Mouse (Mus musculus): ENCODE measurements around the gene Tagap1. TPM values are rescaled to one million over a fixed set of nuclear protein-coding genes. Genes with fewer than 3 reads are reported as not detected.
"Not testable (repeated sequence)": the region's sequence is repeated elsewhere in the genome, so short reads cannot be mapped to it uniquely, and the experiment has no call there.

The Tagap1 gene
- polyA plus RNA-seq, 1 experiment from 2014 or later, result 48.8 TPM

DNA sequence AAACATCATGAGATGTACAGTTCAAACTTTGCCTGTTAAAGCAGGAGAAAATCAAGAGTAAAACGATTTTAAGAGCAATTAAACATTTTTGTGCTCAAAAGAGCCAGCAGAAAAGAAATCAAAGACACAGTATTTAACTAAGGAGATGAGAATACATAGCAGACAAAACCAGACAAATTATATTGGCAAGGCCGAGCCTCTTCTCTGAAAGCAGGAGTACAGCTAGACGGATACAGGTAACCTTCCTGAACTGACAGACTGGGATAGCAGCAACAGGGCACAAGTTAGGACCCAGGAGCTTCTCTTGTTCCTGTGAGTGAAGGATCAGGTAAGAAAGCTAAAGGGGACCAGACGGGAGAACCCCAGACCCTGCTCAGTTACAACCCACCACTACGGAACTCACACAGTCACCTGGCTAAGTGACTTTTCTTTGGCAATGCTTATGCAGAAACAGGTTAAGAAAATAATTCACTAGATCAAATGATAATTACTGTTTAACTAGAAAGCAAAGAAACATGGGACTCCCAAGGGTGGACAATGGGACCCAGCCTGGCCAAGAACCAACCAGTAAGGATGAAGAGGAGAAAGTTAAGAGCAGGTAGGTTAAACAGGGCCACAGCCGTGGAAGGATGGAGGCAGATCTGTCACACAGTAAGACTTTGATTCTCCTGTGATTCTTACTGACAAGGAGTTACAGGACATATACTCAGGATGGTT lies 1.3 kb downstream of the Tagap1 start:
- not testable (repeated sequence) for ATAC-seq
- Histone ChIP-seq H3K4me2 (peak overlapping the region; percentile 56), H3K4me3 (peak overlapping the region; percentile 51)

DNA sequence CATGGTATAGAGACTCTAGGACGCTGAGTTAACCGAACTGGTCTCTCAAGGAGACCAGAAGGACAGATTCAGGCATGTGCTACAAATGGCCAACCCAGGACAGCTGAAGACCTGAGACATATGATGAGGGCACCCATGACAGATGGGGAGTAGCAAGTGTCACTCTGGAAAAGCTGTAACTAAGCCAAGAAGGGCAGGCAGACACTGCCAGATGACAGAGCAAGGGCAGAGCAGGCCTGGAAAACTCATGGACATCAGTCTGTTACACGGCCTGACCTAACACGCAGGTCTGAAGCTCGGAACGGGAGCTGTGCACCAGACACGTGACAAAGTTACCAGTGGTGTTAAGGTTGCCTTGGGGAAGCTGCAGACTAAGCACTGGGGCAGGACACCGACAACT lies 2.1 kb downstream of the Tagap1 start:
- H3K4me3 ChIP-seq; ATAC-seq; H3K4me1 ChIP-seq; H3K27me3 ChIP-seq; H3K27ac ChIP-seq; H3K4me2 ChIP-seq; H3K9me3 ChIP-seq (replicated peaks); H3K9ac ChIP-seq: not testable (repeated sequence)
- 92% methylated on average over 7 of the region's 8 CpGs for WGBS
- H3K36me3 ChIP-seq (ENCODE audit: poor library complexity, severe bottlenecking), result peaks cover 10% of the 10 kb centered on the region; the same call in 1 of the 2 replicates

More for the DNA sequence above, 1.3 kb downstream of the Tagap1 start:
- not testable (repeated sequence) for H3K9ac ChIP-seq; H3K27me3 ChIP-seq; H3K9me3 ChIP-seq (replicated peaks); H3K27ac ChIP-seq; H3K4me1 ChIP-seq
- H3K36me3 ChIP-seq (ENCODE audit: poor library complexity, severe bottlenecking), result peaks cover 10% of the 10 kb centered on the region; the same call in 1 of the 2 replicates
- 62% methylated on average over 4 of the region's 6 CpGs for WGBS

DNA sequence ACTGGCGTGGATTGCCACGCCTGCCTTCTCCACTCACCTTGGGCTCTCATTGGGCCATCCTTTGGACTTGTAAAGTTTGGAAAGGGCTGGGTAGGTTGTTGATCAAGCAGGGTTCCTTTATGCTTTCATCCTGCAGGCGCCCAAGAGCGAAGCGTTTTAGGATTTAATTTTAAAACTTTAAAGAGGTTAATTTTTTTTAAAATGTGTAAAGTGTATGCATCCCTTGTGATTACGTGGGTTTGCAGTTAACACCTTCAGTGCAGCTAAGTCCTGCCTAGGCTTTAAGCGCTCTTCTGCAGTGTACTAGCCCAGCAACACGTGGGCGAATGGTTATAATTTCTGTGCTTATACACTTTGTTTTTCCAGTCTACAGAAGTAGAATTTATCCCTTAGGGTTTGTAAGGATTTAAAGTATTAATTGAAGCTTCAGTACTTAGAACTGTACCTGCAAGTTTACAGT lies 12.2 kb downstream of the Tagap1 start:
- H3K9ac ChIP-seq, result peak overlapping the region; percentile 70
- not testable (repeated sequence) for H3K4me1 ChIP-seq; H3K27me3 ChIP-seq; H3K36me3 ChIP-seq (ENCODE audit: poor library complexity, severe bottlenecking); H3K9me3 ChIP-seq (replicated peaks)
- peak overlapping the region; percentile 72; the same call in 1 of the 2 replicates for H3K27ac ChIP-seq
- WGBS, result 18% methylated on average over 9 of the region's 9 CpGs
- H3K4me2 ChIP-seq, result peak overlapping the region; percentile 64
- H3K4me3 ChIP-seq, result peak overlapping the region; percentile 54
- peak; percentile 48 for ATAC-seq

DNA sequence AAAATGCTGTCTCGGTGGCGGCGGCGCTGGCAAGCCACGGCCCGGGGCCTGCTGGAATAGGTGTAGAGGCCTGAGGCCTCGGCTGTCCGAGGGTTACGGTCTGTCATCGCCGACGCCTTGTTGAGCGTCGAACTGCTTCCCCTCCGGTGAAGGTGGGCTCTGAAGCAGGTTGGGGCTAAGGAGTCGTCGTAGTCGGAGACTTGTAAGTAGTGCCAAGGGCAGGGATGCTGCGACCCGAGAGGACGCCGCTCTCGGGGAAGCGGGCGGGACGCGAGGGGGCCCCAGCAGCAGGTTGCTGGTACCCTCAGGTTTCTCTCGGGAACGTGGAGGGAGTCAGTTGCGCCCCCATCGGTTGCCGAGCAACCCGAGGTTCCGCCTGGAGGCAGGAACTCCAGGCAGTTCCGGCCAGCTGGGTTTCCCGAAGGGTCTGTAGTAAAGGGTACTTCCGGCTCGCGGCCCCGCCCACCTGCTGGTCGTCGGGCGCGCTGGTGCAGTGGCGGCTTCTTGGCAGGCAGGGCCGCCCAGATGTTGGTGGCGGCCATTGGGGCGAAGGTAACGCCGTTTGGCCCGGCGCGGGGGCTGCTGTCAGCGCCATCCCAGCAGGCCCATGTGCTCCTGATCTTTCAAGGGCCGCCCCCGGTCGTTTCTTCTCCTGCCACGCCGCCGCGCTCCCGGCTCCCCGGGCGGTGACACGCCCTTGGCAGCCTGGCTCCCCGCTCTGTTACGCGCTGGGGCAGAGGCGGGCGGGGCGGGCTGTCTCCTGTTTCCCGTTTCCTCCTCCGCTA lies 12.8 kb downstream of the Tagap1 start, which contains the start of gene Rsph3b:
Gene Rsph3b (minus strand): TSS at position 699 of the 785 bp plus-strand sequence.
- H3K4me2 ChIP-seq, result peak within 1 kb of the TSS; percentile 64
- not testable (repeated sequence) for H3K27me3 ChIP-seq; H3K4me1 ChIP-seq; H3K36me3 ChIP-seq (ENCODE audit: poor library complexity, severe bottlenecking); H3K9me3 ChIP-seq (replicated peaks)
- H3K9ac ChIP-seq, result peak within 1 kb of the TSS; percentile 70
- H3K27ac ChIP-seq, result peak within 1 kb of the TSS; percentile 72
- WGBS, result under 1% methylated on average over 65 of the region's 73 CpGs
- peak within 1 kb of the TSS; percentile 54 for H3K4me3 ChIP-seq
- peak; percentile 97 for ATAC-seq

DNA sequence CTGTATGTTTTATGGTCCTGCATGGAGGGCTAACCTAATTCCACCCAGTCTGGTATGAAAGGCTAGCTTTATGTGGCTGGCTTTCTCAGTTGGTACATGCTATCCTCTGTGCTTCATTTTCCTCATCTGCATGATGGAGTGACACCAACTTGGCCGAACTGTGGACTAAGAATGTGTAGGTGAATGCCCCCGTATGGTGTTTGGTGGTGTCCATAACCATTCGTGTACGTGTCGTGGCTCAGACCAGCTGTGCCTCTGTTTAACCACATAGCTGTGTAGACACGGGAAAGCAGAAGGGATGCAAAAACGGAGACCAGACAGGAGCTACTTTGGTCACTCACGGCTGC lies 13.3 kb downstream of the Tagap1 start:
- WGBS, result no CpG with 5 or more reads among the region's 8 CpGs
- not testable (repeated sequence) for H3K4me1 ChIP-seq; H3K9me3 ChIP-seq (replicated peaks); H3K36me3 ChIP-seq (ENCODE audit: poor library complexity, severe bottlenecking); H3K27me3 ChIP-seq; H3K27ac ChIP-seq
- ATAC-seq, result peak; percentile 25; the same call in 1 of the 2 replicates
- H3K9ac ChIP-seq, result peak overlapping the region; percentile 70
- H3K4me3 ChIP-seq, result peak overlapping the region; percentile 54
- H3K4me2 ChIP-seq, result peak overlapping the region; percentile 64

DNA sequence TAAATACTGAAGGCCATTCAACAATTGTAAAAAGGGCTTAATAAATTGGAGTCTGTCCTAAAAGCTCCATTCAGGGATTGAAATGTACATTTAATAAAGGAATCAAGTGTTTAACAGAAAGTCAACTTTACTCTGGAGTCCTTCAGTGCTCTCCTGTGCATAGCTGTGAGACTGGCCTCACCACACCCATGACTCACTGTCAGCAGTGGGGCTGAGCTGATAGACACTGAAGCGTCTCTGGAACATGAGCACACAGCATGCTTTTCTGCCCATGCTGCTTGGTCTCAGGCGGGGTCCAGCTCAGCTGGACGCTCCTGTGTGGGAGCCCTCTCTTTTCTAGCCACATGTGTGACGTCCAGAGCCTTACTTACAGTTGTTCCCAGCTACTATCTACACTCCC lies 18.4 kb downstream of the Tagap1 start:
- H3K27ac ChIP-seq; H3K27me3 ChIP-seq; H3K9me3 ChIP-seq (replicated peaks); H3K4me2 ChIP-seq; H3K4me3 ChIP-seq; H3K9ac ChIP-seq; ATAC-seq; H3K36me3 ChIP-seq (ENCODE audit: poor library complexity, severe bottlenecking); H3K4me1 ChIP-seq: not testable (repeated sequence)
- WGBS, result no CpG with 5 or more reads among the region's 4 CpGs

DNA sequence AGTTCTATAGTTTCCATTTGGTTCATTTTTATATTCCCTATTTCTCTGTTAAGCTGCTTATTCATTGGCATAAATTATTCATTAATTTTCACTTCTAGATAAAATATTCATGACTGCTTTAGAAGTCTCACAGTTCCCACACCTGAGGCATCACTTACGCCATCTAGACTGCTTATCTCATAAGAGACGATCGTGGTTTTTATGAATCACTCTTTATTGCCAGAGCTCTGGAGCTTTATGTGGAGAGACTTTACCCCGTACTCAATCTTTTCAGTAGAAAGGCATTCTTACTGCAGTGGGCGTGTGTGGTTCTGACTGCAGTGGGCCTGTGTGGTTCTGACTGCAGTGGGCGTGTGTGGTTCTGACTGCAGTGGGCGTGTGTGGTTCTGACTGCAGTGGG lies 29.3 kb downstream of the Tagap1 start:
- H3K9me3 ChIP-seq (replicated peaks); H3K36me3 ChIP-seq (ENCODE audit: poor library complexity, severe bottlenecking); H3K4me2 ChIP-seq; H3K27me3 ChIP-seq; H3K9ac ChIP-seq; H3K4me1 ChIP-seq; ATAC-seq; H3K27ac ChIP-seq; H3K4me3 ChIP-seq: not testable (repeated sequence)
- 94% methylated on average over 7 of the region's 7 CpGs for WGBS

DNA sequence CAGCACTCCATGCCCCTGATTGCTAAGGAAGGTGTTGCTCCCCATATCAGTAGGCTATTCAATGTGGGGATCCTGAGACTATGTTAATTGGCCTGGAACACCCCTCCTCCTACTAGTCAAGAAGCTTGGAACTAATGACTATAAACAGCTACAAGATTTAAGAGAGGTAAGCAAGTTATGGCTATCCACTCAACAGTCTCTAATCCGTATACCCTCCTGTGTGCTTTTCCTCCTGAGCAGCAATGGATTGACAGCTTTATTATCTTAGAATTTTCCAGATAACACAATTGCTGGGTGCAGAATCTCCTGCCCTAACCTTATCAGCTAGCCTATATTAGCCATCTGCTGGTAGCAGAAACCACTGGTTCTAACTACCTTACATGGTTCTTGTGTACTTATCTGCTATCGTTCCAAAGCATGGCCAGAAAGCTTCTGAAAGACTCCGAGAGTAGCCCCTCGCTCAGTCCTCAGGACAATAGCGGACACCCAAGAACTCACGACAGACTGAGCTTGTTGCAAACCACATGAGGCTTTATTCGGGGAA lies 40.5 kb downstream of the Tagap1 start:
- 89% methylated on average over 7 of the region's 7 CpGs for WGBS
- not testable (repeated sequence) for H3K27me3 ChIP-seq; H3K9me3 ChIP-seq (replicated peaks); H3K4me3 ChIP-seq; H3K4me1 ChIP-seq; H3K27ac ChIP-seq; ATAC-seq; H3K4me2 ChIP-seq; H3K9ac ChIP-seq; H3K36me3 ChIP-seq (ENCODE audit: poor library complexity, severe bottlenecking)

DNA sequence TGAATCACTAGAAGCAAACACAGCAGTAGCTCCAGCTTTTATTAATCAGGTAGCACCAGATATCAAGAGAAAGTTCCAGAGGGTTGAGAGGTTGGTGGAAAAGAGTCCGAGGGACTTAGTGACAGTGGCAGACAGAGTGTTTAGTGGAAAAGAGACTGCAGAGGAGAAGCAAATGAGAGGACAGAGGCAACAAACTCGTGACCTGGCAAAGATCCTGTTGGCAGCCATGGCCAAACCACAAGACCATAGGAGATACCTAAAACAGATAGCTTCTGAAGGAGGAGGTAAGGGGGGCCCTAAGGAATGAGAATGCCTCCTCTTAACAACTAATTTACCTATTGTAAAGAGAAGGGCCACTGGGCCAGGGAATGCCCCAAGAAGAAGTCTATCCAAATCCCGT lies 41.6 kb downstream of the Tagap1 start:
- H3K27ac ChIP-seq; H3K36me3 ChIP-seq (ENCODE audit: poor library complexity, severe bottlenecking); H3K9me3 ChIP-seq (replicated peaks); H3K4me1 ChIP-seq; H3K27me3 ChIP-seq; H3K9ac ChIP-seq; ATAC-seq; H3K4me3 ChIP-seq; H3K4me2 ChIP-seq: not testable (repeated sequence)
- 89% methylated on average over 3 of the region's 3 CpGs for WGBS

DNA sequence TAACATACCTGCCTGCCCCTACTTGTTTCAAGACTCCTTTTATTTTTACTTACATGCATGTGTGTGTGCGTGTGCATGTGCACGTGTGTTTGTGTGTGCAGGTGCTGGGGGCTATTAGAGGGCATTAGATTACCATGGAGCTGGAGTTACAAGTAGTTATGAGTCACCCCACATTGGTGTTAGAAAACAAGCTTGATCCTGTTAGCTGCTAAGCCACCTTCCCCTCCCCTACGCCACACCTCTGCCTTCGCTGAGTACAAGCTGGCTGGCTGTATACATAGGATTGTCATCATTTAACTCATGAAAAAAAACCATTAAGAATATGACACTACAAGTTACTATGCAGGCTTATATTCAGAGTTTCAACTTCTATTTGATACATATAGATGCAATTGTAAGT lies 45.7 kb downstream of the Tagap1 start:
- 86% methylated on average over 3 of the region's 4 CpGs for WGBS

DNA sequence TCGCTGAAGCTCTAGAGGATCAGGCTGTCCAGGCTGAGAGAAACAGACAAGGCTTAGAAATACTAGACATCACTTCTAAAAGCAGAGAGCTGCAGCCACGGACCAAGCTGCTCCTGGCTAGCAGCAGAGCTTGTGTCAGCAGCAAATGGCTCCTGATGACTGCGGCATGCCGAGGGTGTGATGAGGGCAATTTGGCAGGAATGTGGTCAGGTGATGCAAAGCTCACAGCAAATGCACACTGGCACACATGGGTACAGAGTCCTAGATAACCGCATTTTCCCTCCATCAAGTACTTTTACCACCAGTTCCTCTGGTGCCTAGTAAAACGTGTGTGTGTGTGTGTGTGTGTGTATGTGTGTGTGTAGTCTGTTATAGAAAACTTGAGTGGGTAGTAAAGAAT lies 46.9 kb downstream of the Tagap1 start:
- ATAC-seq; H3K27me3 ChIP-seq; H3K9me3 ChIP-seq (replicated peaks); H3K9ac ChIP-seq; H3K4me3 ChIP-seq; H3K36me3 ChIP-seq (ENCODE audit: poor library complexity, severe bottlenecking); H3K4me1 ChIP-seq; H3K4me2 ChIP-seq; H3K27ac ChIP-seq: not testable (repeated sequence)
- 85% methylated on average over 2 of the region's 6 CpGs for WGBS

More for the DNA sequence above, 45.7 kb downstream of the Tagap1 start:
- H3K9ac ChIP-seq; H3K4me1 ChIP-seq; H3K27me3 ChIP-seq; H3K9me3 ChIP-seq (replicated peaks); H3K27ac ChIP-seq; H3K36me3 ChIP-seq (ENCODE audit: poor library complexity, severe bottlenecking); ATAC-seq; H3K4me3 ChIP-seq; H3K4me2 ChIP-seq: not testable (repeated sequence)
